In genomic region chr1:100430038-100430774, GRCm38 (mm10) we compare ENCODE assay signal across 20 mouse cellular contexts.
A peak's percentile ranks its signal among the peaks of the same experiment; 100 is the strongest.
DNase-seq lines count a peak whose midpoint lies in the region; ATAC-seq lines count a peak whose summit lies in the region.
"Had no signal": no experiment of that assay in that cellular context is flagged by ENCODE, and none has a peak within 500 bp of the region (broad histone marks: within the 10 kb centered on the region; RNA-seq: fewer than 3 reads in every experiment).

No protein-coding gene starts in this region.

- no peaks in the 10 kb centered on the region for H3K4me1 ChIP-seq in kidney, embryonic 16.5 days (ENCODE audit: insufficient read depth, low read length)
- no peaks in the 10 kb centered on the region for H3K4me1 ChIP-seq in lung, embryonic 15.5 days
- no peaks in the 10 kb centered on the region for H3K4me1 ChIP-seq in embryonic facial prominence, embryonic 15.5 days
- no peaks in the 10 kb centered on the region for H3K4me1 ChIP-seq in neural tube, embryonic 15.5 days
- H3K4me1 ChIP-seq: forebrain, embryonic 12.5 days; heart, embryonic 13.5 days; hindbrain, embryonic 12.5 days had no signal

- 79% methylated on average over 1 of the region's 1 CpGs for WGBS in kidney, embryonic 16.5 days
- WGBS in lung, embryonic 15.5 days: 71% methylated on average over 1 of the region's 1 CpGs
- 66% methylated on average over 1 of the region's 1 CpGs for WGBS in embryonic facial prominence, embryonic 15.5 days
- 86% methylated on average over 1 of the region's 1 CpGs for WGBS in neural tube, embryonic 15.5 days

- no peaks in the 10 kb centered on the region for H3K27me3 ChIP-seq in kidney, embryonic 16.5 days (ENCODE audit: insufficient read depth, low read length)
- H3K27me3 ChIP-seq in lung, embryonic 15.5 days: no peaks in the 10 kb centered on the region
- H3K27me3 ChIP-seq in embryonic facial prominence, embryonic 15.5 days: no peaks in the 10 kb centered on the region
- no peaks in the 10 kb centered on the region for H3K27me3 ChIP-seq in neural tube, embryonic 15.5 days (replicated peaks)
- H3K27me3 ChIP-seq: forebrain, embryonic 12.5 days; heart, embryonic 13.5 days; hindbrain, embryonic 12.5 days had no signal

- H3K27ac ChIP-seq in kidney, embryonic 16.5 days (ENCODE audit: low read length): no peak overlapping the region
- H3K27ac ChIP-seq in lung, embryonic 15.5 days: no peak overlapping the region
- no peak overlapping the region for H3K27ac ChIP-seq in embryonic facial prominence, embryonic 15.5 days (replicated peaks)
- no peak overlapping the region for H3K27ac ChIP-seq in neural tube, embryonic 15.5 days (replicated peaks)
- H3K27ac ChIP-seq: forebrain, embryonic 12.5 days; gastrocnemius, adult 2 months; heart, embryonic 13.5 days; hindbrain, embryonic 12.5 days had no signal

- ATAC-seq in kidney, embryonic 16.5 days (ENCODE audit: low FRiP score, low TSS enrichment): peak; percentile 54; the same call in 1 of the 2 replicates
- peak; percentile 64; the same call in 1 of the 2 replicates for ATAC-seq in lung, embryonic 15.5 days (ENCODE audit: borderline replicate concordance, extremely low read depth, low FRiP score, low TSS enrichment)
- 0 out of 2 replicates have a peak, but pooled peaks have one; percentile 63 for ATAC-seq in embryonic facial prominence, embryonic 15.5 days (ENCODE audit: insufficient number of reproducible peaks, low FRiP score, low TSS enrichment, low read depth)
- ATAC-seq in neural tube, embryonic 15.5 days (ENCODE audit: low FRiP score): no peak
- ATAC-seq: forebrain, embryonic 16.5 days had no signal

- H3K36me3 ChIP-seq in kidney, embryonic 16.5 days (ENCODE audit: insufficient read depth, low read length): no peaks in the 10 kb centered on the region
- H3K36me3 ChIP-seq in lung, embryonic 15.5 days: no peaks in the 10 kb centered on the region
- no peaks in the 10 kb centered on the region for H3K36me3 ChIP-seq in embryonic facial prominence, embryonic 15.5 days
- no peaks in the 10 kb centered on the region for H3K36me3 ChIP-seq in neural tube, embryonic 15.5 days
- H3K36me3 ChIP-seq: forebrain, embryonic 12.5 days; heart, embryonic 13.5 days; hindbrain, embryonic 12.5 days had no signal

- no peak overlapping the region for H3K9ac ChIP-seq in kidney, embryonic 16.5 days (replicated peaks; ENCODE audit: low read length)
- no peak overlapping the region for H3K9ac ChIP-seq in lung, embryonic 15.5 days
- no peak overlapping the region for H3K9ac ChIP-seq in embryonic facial prominence, embryonic 15.5 days
- no peak overlapping the region for H3K9ac ChIP-seq in neural tube, embryonic 15.5 days (replicated peaks)
- H3K9ac ChIP-seq: forebrain, embryonic 12.5 days; heart, embryonic 13.5 days; hindbrain, embryonic 12.5 days had no signal

- H3K9me3 ChIP-seq in kidney, embryonic 16.5 days (ENCODE audit: low read length): no peaks in the 10 kb centered on the region
- no peaks in the 10 kb centered on the region for H3K9me3 ChIP-seq in lung, embryonic 15.5 days
- H3K9me3 ChIP-seq in embryonic facial prominence, embryonic 15.5 days (replicated peaks): no peaks in the 10 kb centered on the region
- no peaks in the 10 kb centered on the region for H3K9me3 ChIP-seq in neural tube, embryonic 15.5 days (replicated peaks)
- H3K9me3 ChIP-seq: forebrain, embryonic 12.5 days; heart, embryonic 13.5 days; hindbrain, embryonic 12.5 days had no signal

- no peak overlapping the region for H3K4me3 ChIP-seq in kidney, embryonic 16.5 days (ENCODE audit: low read length)
- H3K4me3 ChIP-seq in lung, embryonic 15.5 days: no peak overlapping the region
- no peak overlapping the region for H3K4me3 ChIP-seq in embryonic facial prominence, embryonic 15.5 days (replicated peaks)
- no peak overlapping the region for H3K4me3 ChIP-seq in neural tube, embryonic 15.5 days (replicated peaks)
- H3K4me3 ChIP-seq: forebrain, embryonic 12.5 days; gastrocnemius, adult 2 months; heart, embryonic 13.5 days; hindbrain, embryonic 12.5 days had no signal

- no peak overlapping the region for H3K4me2 ChIP-seq in kidney, embryonic 16.5 days (replicated peaks; ENCODE audit: low read depth, low read length)
- H3K4me2 ChIP-seq in lung, embryonic 15.5 days: no peak overlapping the region
- H3K4me2 ChIP-seq in embryonic facial prominence, embryonic 15.5 days (replicated peaks): no peak overlapping the region
- H3K4me2 ChIP-seq in neural tube, embryonic 15.5 days: no peak overlapping the region
- H3K4me2 ChIP-seq: forebrain, embryonic 12.5 days; heart, embryonic 13.5 days; hindbrain, embryonic 12.5 days had no signal

- no peak for DNase-seq in kidney, postnatal 4 days
- DNase-seq in lung, adult 18-20 months: no peak
- peak; percentile 57 for DNase-seq in brain, adult 2 months (ENCODE audit: low read depth, low spot score)
- no peak for DNase-seq in right cerebral cortex, postnatal 4 days
- DNase-seq: adrenal gland, adult 2 months; adrenal gland, postnatal 25 days; cerebellum, adult 2 months; cerebellum, postnatal 10 days; gastrocnemius, adult 2 months; gastrocnemius, postnatal 36 days; heart, adult 11 months; heart, postnatal 36 days had no signal
